Mouse (Mus musculus) testis, adult 2 months (tissue): ENCODE results near the gene 2410015M20Rik. TPM values are rescaled to one million over a fixed set of nuclear protein-coding genes. Genes with fewer than 3 reads are reported as not detected.
"Not testable (repeated sequence)": the region's sequence is repeated elsewhere in the genome, so short reads cannot be mapped to it uniquely, and the experiment has no call there.

Experiments
- H3K27ac ChIP-seq: fragments of 200-500 bp; 2 replicates; pipeline ENCODE4 v1.5.1; 2012; ENCODE audit warnings: low read depth, low read length; ENCODE audit not compliant: control insufficient read depth, insufficient read depth
- H3K27me3 ChIP-seq: fragments of 200-500 bp; 2 replicates; pipeline ENCODE4 v1.6.1; 2012; ENCODE audit warnings: mild to moderate bottlenecking, low read length, moderate library complexity; ENCODE audit not compliant: control insufficient read depth, insufficient read depth
- H3K36me3 ChIP-seq: fragments of 200-500 bp; 2 replicates; pipeline ENCODE4 v1.6.1; 2012; ENCODE audit warnings: mild to moderate bottlenecking, low read length; ENCODE audit not compliant: control insufficient read depth, insufficient read depth
- H3K4me1 ChIP-seq: fragments of 200-500 bp; 2 replicates; pipeline ENCODE4 v1.6.1; 2012; ENCODE audit warnings: low read length; ENCODE audit not compliant: control insufficient read depth, insufficient read depth
- H3K4me3 ChIP-seq: fragments of 200-500 bp; 2 replicates; pipeline ENCODE4 v1.5.1; 2012; ENCODE audit warnings: low read depth, mild to moderate bottlenecking, low read length, moderate library complexity, mixed read lengths; ENCODE audit not compliant: control insufficient read depth
- CTCF ChIP-seq: fragments of 200-500 bp; IDR thresholded peaks from 2 replicates; pipeline ENCODE4 v1.5.1; 2012; ENCODE audit warnings: low read depth, mild to moderate bottlenecking, inconsistent platforms, low read length, moderate library complexity; ENCODE audit not compliant: control insufficient read depth, insufficient read depth, insufficient replicate concordance
- POLR2A ChIP-seq: fragments of 200-500 bp; IDR thresholded peaks from 2 replicates; pipeline ENCODE4 v1.6.1; 2012; ENCODE audit warnings: low read depth, mild to moderate bottlenecking, inconsistent platforms, low read length, moderate library complexity; ENCODE audit not compliant: control insufficient read depth
- polyA plus RNA-seq: library from polyadenylated mRNA; depleted of rRNA; stranded (reverse); fragments of >200 nt; gene quantifications from 2 replicates; pipeline ENCODE4 v1.2.3, GENCODE M21; 2012

2410015M20Rik gene
- polyA plus RNA-seq, 1 experiment, result 274 TPM

- Histone ChIP-seq H3K27ac (no peak overlapping the region), H3K4me3 (no peak overlapping the region), H3K4me1 (no peaks in the 10 kb centered on the region), H3K36me3 (no peaks in the 10 kb centered on the region; the same call in 1 of the 2 replicates), H3K27me3 (no peaks in the 10 kb centered on the region)
- no peak for TF ChIP-seq CTCF
- no peak for TF ChIP-seq POLR2A
These were observed 24.5 kb upstream of the 2410015M20Rik start for GRCm38 (mm10) chr17:56634023-56634422.

- no peaks in the 10 kb centered on the region; the same call in 1 of the 2 replicates for H3K36me3 ChIP-seq
- H3K27me3 ChIP-seq, result no peaks in the 10 kb centered on the region
- TF ChIP-seq CTCF (no peak), POLR2A (no peak)
- no peak overlapping the region for H3K4me3 ChIP-seq
- H3K4me1 ChIP-seq, result peaks cover 15% of the 10 kb centered on the region
- no peak overlapping the region for H3K27ac ChIP-seq
These were observed 22.2 kb upstream of the 2410015M20Rik start for GRCm38 (mm10) chr17:56631807-56632206.

GRCm38 (mm10) chr17:56629800-56630781 is 20.5 kb upstream of the 2410015M20Rik start:
- not testable (repeated sequence) for H3K36me3 ChIP-seq, H3K4me3 ChIP-seq, H3K27me3 ChIP-seq, H3K27ac ChIP-seq
- H3K4me1 ChIP-seq, result peaks cover 15% of the 10 kb centered on the region

- Histone ChIP-seq H3K36me3 (no peaks in the 10 kb centered on the region; the same call in none of the 2 replicates), H3K4me3 (peak within 1 kb of the TSS; percentile 93), H3K4me1 (peaks cover 15% of the 10 kb centered on the region), H3K27me3 (no peaks in the 10 kb centered on the region), H3K27ac (peak within 1 kb of the TSS; percentile 59)
- TF ChIP-seq CTCF (0 out of 2 replicates have a peak, but pooled peaks have one; percentile 3), POLR2A (peak; percentile 77; the same call in 1 of the 2 replicates)
These were observed 18.1 kb upstream of the 2410015M20Rik start, which contains the start of gene Catsperd for GRCm38 (mm10) chr17:56627530-56628277. TSS of gene Catsperd (plus strand) at chr17:56628143.

- TF ChIP-seq POLR2A (peak; percentile 70; the same call in 1 of the 2 replicates), CTCF (no peak)
- H3K4me1 ChIP-seq, result peaks cover 15% of the 10 kb centered on the region
These were observed 17.3 kb upstream of the 2410015M20Rik start, which contains the start of gene Lonp1 for GRCm38 (mm10) chr17:56626754-56627470. TSS of gene Lonp1 (minus strand) at chr17:56626887.

GRCm38 (mm10) chr17:56626260-56626659 is 16.7 kb upstream of the 2410015M20Rik start:
- Histone ChIP-seq H3K4me1 (peaks cover 15% of the 10 kb centered on the region), H3K36me3 (no peaks in the 10 kb centered on the region; the same call in 1 of the 2 replicates), H3K4me3 (peak overlapping the region; percentile 93), H3K27ac (no peak overlapping the region; the same call in 1 of the 2 replicates), H3K27me3 (no peaks in the 10 kb centered on the region)
- TF ChIP-seq POLR2A (no peak), CTCF (no peak)

More at GRCm38 (mm10) chr17:56626754-56627470, 17.3 kb upstream of the 2410015M20Rik start, which contains the start of gene Lonp1:
- Histone ChIP-seq H3K27me3 (no peaks in the 10 kb centered on the region), H3K4me3 (peak within 1 kb of the TSS; percentile 93), H3K27ac (peak within 1 kb of the TSS; percentile 64), H3K36me3 (no peaks in the 10 kb centered on the region; the same call in none of the 2 replicates)

- no peak overlapping the region for H3K27ac ChIP-seq
- TF ChIP-seq POLR2A (no peak), CTCF (no peak)
- H3K36me3 ChIP-seq, result no peaks in the 10 kb centered on the region; the same call in 1 of the 2 replicates
These were observed 15.9 kb upstream of the 2410015M20Rik start for GRCm38 (mm10) chr17:56625495-56625894.

More at GRCm38 (mm10) chr17:56625495-56625894, 15.9 kb upstream of the 2410015M20Rik start:
- Histone ChIP-seq H3K4me1 (peaks cover 15% of the 10 kb centered on the region), H3K4me3 (no peak overlapping the region), H3K27me3 (no peaks in the 10 kb centered on the region)
